Mouse (Mus musculus) left cerebral cortex, adult 18-20 months (tissue): ENCODE data around the gene 4930512M02Rik. TPM values are rescaled to one million over a fixed set of nuclear protein-coding genes. Genes with fewer than 3 reads are reported as not detected.
"Not testable (repeated sequence)": the region's sequence is repeated elsewhere in the genome, so short reads cannot be mapped to it uniquely, and the experiment has no call there.

ENCODE experiments used
- DNase-seq, 2 experiments: peaks; one replicate each; pipeline ENCODE4 v3.0.0; 2021 to 2022; ENCODE audit warnings: low spot score in 2 of 2, mixed read lengths in 1 of 2
- long read RNA-seq, 2 experiments: library from polyadenylated mRNA; stranded (forward); transcript quantifications; one replicate each; pipeline ENCODE4 v2.0.0; 2021
- total RNA-seq, 2 experiments: library from RNA; stranded (reverse); gene quantifications; 2 replicates each; pipeline ENCODE4 v1.2.3; 2021

The 4930512M02Rik gene
- not detected for total RNA-seq
- long read RNA-seq, experiment 1: 0 reads
- long read RNA-seq, experiment 2: 0 reads

- not testable (repeated sequence) for DNase-seq
Measured at GRCm38 (mm10) chr11:11627735-11628134, at the start of gene 4930512M02Rik. Gene 4930512M02Rik (minus strand): TSS chr11:11627835.

DNA sequence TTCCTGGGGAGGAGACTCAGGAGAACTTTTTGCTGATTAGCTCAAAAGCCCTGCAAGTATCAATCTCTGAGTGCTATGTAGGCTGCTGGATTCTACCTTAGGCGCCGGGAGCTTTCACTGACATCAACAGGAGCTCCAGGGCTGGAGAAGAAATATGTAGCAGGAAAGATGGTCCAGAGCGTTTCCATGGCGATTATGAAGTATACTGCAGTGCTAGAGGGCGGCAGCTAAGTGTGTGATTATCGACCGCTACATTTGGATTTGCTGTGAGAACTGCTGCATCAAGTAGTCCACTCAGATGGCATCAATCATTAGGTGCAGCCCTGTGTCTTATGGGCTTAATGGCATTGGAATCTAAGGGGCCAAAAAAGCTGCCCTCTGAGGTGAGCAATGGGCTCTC is 49.5 kb upstream of the 4930512M02Rik start:
- no peak for DNase-seq

DNA sequence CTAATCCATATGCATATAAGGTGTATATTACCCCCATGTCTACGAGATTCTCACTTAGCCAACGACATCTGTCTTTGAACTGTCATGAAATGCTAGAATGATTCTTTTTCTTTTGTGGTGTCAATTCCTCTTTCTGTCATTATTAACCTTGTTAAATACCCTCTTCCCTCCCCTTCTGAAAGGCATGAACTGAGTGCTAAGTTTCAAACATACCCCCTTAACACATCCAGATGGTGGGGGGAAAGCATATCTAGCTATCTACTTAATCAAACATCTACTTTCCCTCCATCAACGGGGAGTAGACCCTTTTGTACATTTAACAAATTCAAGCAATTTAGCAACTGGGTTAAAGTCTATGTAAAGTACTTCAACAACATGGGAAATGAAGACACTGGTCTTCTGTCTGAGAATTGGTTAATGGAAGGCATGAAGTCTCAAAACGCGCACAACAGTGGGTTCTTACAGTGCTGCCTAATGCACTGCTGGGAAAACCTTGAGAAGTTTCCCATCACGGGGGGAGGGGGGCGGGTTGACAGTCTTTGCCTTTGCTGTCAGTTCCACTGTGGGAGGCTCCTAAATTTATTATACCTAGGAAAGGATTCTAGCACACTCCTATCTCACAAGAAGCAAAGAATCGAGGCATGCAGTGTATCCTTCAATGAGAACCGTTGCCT is 48.6 kb upstream of the 4930512M02Rik start:
- DNase-seq: no peak

- no peak for DNase-seq
Measured at GRCm38 (mm10) chr11:11675063-11675462, 47.4 kb upstream of the 4930512M02Rik start.

- no peak for DNase-seq
Measured at GRCm38 (mm10) chr11:11672974-11673373, 45.3 kb upstream of the 4930512M02Rik start.

GRCm38 (mm10) chr11:11667922-11668290 is 40.3 kb upstream of the 4930512M02Rik start:
- no peak for DNase-seq

DNA sequence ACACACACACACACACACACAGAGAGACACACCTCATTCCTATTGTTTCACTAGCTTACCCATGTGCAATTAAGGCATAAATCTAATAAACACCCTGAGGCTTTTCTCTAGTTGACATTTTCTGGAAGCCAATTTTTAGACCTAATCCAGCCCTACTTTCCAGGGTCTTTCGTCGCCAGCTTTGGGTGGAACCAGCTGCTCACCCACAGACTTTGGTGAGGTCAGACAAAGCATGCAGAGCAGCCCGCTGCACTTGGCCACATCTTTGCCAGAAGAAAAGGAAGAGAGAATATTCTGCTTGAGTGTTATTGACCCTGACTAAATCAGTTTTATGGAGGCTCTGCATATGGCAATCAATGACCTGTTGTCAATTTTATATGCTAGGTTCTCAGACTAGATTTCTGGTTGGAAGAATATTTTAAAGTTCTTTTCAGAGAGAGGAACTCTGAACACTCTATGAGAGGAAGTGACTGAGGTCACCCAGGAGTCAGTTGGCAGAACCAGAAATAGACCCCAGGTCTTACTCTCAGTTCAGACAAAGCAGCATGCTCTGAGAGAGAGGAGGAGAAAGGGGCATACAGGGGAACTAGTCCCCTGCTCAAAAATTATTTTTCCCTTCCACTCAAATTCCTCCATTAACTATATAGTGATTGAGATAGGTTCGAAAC is 39.8 kb upstream of the 4930512M02Rik start:
- no peak for DNase-seq

DNA sequence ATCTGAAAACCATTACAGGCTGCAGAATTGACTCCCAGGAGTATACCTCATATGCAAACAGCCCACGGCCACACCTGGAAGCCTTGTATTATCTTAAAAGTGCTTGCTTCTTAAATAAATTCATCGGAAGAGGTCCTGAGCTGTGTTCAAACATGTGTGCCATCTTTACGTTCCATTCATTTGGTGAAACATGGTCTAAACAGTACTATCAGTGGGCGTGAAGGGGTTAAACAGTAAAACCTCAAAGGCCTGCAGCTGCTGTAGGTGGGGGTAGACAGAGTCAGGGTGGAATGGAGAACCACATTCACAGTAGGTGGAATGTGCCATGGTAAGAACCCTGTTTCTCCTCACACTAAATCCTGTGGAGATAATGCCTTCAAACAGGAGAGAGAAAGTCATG is 33.0 kb upstream of the 4930512M02Rik start:
- no peak for DNase-seq

DNA sequence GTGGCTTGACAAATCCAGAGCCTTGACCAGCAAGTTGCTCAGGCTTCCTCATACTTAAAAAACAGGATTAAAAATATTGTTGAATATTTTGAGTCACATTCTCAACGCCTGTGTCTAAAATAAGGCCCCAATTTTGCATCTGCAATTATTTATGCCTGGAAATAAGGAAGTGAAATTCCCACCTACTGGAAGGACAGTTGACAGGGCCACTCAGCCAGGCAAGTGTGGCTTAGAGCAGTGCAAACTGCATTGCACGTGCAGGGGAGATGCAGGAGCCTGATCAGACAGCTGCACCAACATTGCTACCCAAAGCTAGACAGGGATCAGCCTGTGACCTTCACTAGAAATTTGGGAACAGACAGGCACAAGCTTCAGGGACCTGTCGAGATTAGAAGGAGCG is 31.2 kb upstream of the 4930512M02Rik start:
- DNase-seq: no peak

GRCm38 (mm10) chr11:11657634-11658033 is 30.0 kb upstream of the 4930512M02Rik start:
- DNase-seq: no peak

GRCm38 (mm10) chr11:11656995-11657530 is 29.4 kb upstream of the 4930512M02Rik start:
- no peak for DNase-seq

DNA sequence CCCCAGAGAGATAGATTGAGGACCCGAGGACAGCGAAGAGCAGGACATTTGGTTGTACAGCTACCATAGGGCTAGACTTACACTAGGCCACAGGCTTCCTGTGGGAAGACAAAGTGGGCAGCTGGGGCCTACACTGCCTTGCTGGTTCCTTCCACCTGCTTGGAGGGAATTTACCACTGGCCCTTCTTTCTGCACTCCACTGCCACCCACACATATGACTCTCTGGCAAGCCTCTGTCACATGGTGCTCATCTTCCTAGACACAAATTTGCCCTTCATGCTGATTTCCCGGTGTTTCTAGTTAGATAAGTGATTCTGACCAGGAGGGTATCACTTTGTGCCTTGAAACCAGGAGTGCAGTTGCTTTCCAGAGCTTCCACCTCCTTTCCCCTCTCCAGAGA is 28.8 kb upstream of the 4930512M02Rik start:
- no peak for DNase-seq

DNA sequence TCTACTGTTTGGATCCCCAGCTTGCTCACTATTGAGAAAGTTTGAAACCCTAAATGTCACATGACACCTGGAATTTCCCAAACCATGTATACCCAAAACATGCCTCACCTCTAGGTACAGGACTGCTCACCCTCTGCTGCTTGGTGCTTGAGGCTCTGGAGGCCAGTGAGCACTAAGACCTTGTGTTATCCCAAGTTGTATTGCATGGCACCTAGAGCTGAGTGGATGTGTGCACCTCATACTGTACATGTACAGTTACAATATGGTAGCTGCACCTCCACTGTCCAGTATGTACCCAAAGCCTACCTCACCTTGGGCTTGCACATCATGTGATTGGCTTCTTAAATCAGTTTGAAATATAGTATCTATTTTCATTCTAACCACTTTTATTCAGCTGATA is 16.7 kb upstream of the 4930512M02Rik start:
- DNase-seq: no peak

- DNase-seq: no peak
Measured at GRCm38 (mm10) chr11:11624073-11624705, 3.4 kb downstream of the 4930512M02Rik start.

DNA sequence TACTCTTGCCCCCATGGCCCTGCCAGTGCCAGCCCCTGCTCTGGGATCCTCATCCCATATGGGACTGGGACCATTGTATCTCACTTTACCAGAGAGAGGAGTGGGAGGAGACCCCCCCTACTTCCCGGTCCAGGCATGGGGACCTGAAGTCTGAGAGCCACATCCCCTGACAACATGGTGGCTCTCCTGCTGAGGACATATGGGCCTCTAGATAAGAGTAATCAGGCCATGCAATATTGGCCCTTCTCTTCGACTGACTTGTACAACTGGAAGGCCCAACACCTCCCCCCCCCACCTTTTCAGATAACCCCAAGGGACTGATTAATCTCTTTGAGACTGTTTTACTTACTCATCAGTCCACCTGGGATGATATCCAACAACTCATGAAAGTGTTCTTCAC is 18.4 kb downstream of the 4930512M02Rik start:
- no peak for DNase-seq

DNA sequence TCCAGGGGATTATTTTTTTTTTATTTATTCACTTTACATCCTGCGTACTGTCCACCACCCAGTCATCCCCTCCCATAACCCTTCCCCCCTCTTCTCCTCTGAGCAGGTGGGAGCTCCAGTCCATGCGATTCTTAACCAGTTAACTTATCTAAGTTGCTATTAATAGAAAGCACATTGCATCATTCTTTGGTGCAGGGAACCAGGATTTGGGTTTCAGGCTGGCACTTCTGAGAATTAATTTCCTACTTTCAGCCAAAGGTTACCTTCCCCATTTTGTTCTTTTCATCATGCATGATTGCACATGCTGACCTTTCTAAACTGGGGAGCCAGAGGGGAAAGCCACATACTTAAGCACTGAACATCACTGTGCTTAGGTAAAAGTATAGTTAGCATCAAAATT is 40.3 kb downstream of the 4930512M02Rik start:
- DNase-seq: no peak

DNA sequence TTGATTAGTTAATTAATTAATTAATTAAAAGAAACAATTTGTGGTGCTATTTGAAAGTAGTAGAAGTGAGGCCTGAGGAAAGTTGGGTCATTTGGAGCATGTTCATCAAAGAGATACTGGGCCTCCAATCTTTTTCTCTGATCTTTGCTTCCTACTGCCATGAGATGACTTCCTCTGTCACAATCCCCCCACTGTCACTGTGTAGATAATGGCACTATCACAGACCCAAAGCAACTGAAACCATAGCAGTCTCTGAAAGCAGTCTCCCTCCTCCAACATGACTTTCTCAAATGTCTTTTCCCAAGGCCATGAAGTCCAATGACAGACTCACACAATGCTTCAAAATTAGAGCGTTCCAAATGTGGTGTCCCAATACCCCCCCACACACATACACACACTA is 41.2 kb downstream of the 4930512M02Rik start:
- DNase-seq: no peak

GRCm38 (mm10) chr11:11573691-11574090 is 53.9 kb downstream of the 4930512M02Rik start:
- no peak for DNase-seq

GRCm38 (mm10) chr11:11570747-11571146 is 56.9 kb downstream of the 4930512M02Rik start:
- DNase-seq: no peak

GRCm38 (mm10) chr11:11569466-11570132 is 58.0 kb downstream of the 4930512M02Rik start:
- DNase-seq: no peak

GRCm38 (mm10) chr11:11568033-11568432 is 59.6 kb downstream of the 4930512M02Rik start:
- no peak for DNase-seq
